Mouse (Mus musculus) stomach, postnatal 0 days (tissue): ENCODE data around the gene Ctnnd2.

ENCODE experiments used
- CTCF ChIP-seq: IDR thresholded peaks from 2 replicates; pipeline ENCODE4 v1.5.1; 2016; ENCODE audit warnings: antibody characterized with exemption, low read depth, mild to moderate bottlenecking, moderate library complexity
- EP300 ChIP-seq: optimal IDR thresholded peaks from 2 replicates; pipeline ENCODE3; 2016; ENCODE audit warnings: antibody characterized with exemption

DNA sequence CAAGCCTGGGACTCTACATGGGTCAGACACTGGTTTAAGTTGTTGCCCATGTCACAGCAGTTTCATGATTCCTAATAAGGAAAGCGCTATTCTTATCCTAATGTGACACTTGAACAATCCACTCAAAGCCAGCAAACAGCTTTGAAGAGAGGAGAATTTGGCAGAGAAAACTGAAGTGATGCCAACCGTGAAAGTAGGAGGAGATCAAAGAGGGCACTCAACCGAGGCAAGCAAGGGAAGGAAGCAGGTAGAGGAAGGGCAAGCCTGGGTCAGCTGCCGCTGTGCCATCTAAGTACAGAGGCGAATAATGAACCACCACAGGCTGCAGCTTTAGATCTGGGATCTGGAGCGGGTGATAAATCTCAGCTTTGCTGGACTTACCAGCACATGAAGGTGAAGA lies 528.4 kb downstream of the Ctnnd2 start:
- TF ChIP-seq EP300 = no peak
- TF ChIP-seq CTCF = no peak
